Mouse (Mus musculus): Measurements from ENCODE around the gene Sobp. TPM values are rescaled to one million over a fixed set of nuclear protein-coding genes. Genes with fewer than 3 reads are reported as not detected.

The Sobp gene
- polyA plus RNA-seq, 1 experiment from 2014 or later, result 9.2 TPM

DNA sequence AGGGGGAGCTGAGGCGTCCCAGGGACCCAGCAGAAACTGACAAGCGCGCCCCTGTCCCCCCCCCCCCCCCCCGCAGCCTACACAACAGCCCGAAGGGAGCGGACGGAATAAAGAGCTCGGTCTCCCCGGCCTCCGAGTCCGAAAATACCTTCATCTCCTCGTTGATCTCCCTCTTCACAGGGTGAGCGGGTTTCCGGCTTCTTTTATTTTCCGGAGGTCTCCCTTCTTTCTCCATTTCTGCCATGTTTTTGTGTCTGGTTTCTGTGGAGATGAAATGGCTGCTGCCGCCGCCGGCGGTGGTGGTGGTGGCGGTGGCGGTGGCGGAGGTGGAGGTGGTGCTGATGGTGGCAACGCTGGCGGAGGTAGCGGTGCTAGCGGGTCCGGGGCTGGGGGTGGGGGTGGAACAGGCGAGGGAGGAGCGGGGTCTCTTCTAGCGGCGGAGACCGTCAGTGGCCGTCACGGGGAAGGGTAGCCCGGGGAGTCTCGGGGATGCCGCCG is 453 bp downstream of the Sobp start:
- under 1% methylated on average over 26 of the region's 38 CpGs for WGBS
- H3K4me2 ChIP-seq (replicated peaks), result peak overlapping the region; percentile 77
- H3K9me3 ChIP-seq, result no peaks in the 10 kb centered on the region
- peak overlapping the region; percentile 83 for H3K4me3 ChIP-seq
- H3K27ac ChIP-seq (replicated peaks), result peak overlapping the region; percentile 94
- no peaks in the 10 kb centered on the region for H3K36me3 ChIP-seq
- ATAC-seq (ENCODE audit: low FRiP score, low read depth), result peak; percentile 65
- H3K4me1 ChIP-seq, result peaks cover 39% of the 10 kb centered on the region
- peaks cover 26% of the 10 kb centered on the region for H3K27me3 ChIP-seq
- peak overlapping the region; percentile 75 for H3K9ac ChIP-seq (replicated peaks)

DNA sequence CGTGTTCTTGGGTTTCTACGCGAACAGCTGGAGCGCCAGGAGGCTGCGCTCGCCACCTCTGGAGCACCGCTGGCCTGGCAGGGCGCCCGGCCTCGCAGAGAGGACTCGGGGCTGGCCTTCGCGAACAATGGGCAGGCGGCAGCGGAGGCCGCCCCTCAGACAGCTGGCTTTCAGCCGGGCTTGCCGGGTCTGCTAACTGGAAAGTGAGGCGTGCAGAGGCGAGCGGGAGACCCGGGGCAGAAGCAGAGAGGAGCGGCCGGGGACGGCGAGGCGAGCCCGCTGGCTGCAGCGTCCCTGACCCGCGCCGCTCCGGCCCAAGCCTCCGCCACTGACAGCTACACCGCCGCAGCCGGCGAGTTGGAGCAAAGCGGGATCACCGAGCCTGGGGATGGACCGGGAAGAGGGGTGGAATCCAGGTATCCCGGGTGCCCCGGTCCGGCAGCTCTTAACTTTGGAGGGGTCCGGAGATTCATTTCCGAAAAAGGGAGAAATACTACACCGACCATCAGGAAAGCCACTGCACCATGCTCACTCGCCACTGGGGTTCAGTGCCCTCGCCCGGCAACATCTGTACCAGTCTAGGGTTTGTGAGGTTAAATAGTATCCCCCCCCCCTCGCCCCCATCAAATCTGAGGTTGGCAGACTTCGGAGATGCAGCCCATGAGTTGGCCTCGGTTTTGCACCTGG is 1.0 kb downstream of the Sobp start:
- under 1% methylated on average over 53 of the region's 53 CpGs for WGBS
- ATAC-seq (ENCODE audit: low FRiP score, low read depth), result peak; percentile 33

DNA sequence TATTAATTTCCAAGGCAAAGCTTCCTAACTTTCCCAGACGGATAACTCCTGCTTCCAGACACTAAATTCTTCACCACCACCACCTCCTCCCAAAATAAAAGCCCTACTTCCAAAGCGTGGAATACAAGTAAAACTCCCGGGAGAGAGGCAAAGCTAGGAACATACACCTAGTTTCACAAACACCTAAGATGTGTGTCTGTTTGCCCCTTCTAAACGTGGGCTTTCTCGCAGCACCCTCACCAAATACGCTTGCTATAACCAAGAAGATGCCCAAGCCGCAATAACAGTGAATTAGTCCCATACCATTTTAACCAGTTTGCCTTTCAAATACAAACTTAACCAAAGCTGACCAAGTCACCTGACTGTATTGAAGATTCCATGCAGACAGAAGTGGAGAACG is 1.8 kb downstream of the Sobp start:
- WGBS, result 2% methylated on average over 8 of the region's 8 CpGs
- peaks cover 26% of the 10 kb centered on the region for H3K27me3 ChIP-seq
- H3K9me3 ChIP-seq, result no peaks in the 10 kb centered on the region
- H3K4me3 ChIP-seq, result peak overlapping the region; percentile 83
- no peak overlapping the region for H3K27ac ChIP-seq (replicated peaks)
- H3K9ac ChIP-seq (replicated peaks), result peak overlapping the region; percentile 75
- H3K4me2 ChIP-seq (replicated peaks), result peak overlapping the region; percentile 77
- no peaks in the 10 kb centered on the region for H3K36me3 ChIP-seq
- H3K4me1 ChIP-seq, result peaks cover 39% of the 10 kb centered on the region
- no peak for ATAC-seq (ENCODE audit: low FRiP score, low read depth)

More for the DNA sequence above, 1.0 kb downstream of the Sobp start:
- H3K36me3 ChIP-seq, result no peaks in the 10 kb centered on the region
- peak overlapping the region; percentile 75 for H3K9ac ChIP-seq (replicated peaks)
- peak overlapping the region; percentile 83 for H3K4me3 ChIP-seq
- H3K4me1 ChIP-seq, result peaks cover 39% of the 10 kb centered on the region
- H3K4me2 ChIP-seq (replicated peaks), result peak overlapping the region; percentile 77
- no peaks in the 10 kb centered on the region for H3K9me3 ChIP-seq
- H3K27ac ChIP-seq (replicated peaks), result peak overlapping the region; percentile 94
- peaks cover 26% of the 10 kb centered on the region for H3K27me3 ChIP-seq

DNA sequence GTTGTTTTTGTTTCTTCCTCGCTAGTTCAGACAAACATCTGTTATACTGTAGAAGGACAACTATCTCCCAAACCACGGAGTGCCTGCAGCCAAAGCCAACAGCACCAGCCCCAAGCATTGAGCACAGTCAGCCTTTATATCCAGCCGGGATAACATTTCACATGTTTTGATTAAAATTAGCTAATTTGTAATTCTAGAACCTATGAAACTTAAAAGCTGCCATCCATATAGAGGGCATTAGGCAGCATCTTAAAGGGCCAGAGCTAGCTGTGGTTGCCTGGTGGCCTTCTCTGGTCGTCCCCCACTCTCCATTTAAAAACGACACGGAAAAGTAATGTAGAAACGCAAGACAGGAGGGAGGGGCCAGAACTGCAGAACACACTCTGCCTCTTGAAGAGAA is 2.3 kb downstream of the Sobp start:
- Histone ChIP-seq H3K4me3 (peak overlapping the region; percentile 83), H3K9me3 (no peaks in the 10 kb centered on the region), H3K27ac (replicated peaks) (no peak overlapping the region), H3K9ac (replicated peaks) (peak overlapping the region; percentile 29), H3K36me3 (no peaks in the 10 kb centered on the region), H3K4me1 (peaks cover 39% of the 10 kb centered on the region), H3K4me2 (replicated peaks) (peak overlapping the region; percentile 77), H3K27me3 (peaks cover 25% of the 10 kb centered on the region)
- ATAC-seq (ENCODE audit: low FRiP score, low read depth), result no peak
- 3% methylated on average over 7 of the region's 7 CpGs for WGBS

DNA sequence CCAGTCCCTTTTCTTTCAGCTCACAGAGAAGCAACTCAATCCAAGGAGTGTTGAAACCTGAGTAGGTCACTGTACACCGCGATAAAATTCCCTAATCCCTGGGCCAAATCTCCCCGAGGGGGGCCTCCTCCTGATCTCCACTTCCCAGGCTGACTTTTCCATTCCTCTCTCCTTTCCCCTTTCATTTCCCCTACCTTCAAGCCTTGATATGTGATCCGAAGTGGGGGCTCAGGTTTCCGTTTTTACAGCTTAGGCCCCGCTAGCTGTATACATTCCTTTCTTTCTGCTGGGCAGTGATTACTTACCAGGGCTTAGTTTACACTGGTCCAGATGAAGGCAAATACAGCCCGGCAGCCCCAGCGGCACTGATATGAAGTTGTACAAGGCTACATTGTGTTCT is 3.2 kb downstream of the Sobp start:
- Histone ChIP-seq H3K4me1 (peaks cover 39% of the 10 kb centered on the region), H3K27me3 (peaks cover 17% of the 10 kb centered on the region), H3K9me3 (no peaks in the 10 kb centered on the region), H3K4me3 (peak overlapping the region; percentile 39), H3K9ac (replicated peaks) (peak overlapping the region; percentile 44), H3K27ac (replicated peaks) (no peak overlapping the region), H3K4me2 (replicated peaks) (peak overlapping the region; percentile 77), H3K36me3 (no peaks in the 10 kb centered on the region)
- 2% methylated on average over 8 of the region's 8 CpGs for WGBS
- ATAC-seq (ENCODE audit: low FRiP score, low read depth), result no peak

DNA sequence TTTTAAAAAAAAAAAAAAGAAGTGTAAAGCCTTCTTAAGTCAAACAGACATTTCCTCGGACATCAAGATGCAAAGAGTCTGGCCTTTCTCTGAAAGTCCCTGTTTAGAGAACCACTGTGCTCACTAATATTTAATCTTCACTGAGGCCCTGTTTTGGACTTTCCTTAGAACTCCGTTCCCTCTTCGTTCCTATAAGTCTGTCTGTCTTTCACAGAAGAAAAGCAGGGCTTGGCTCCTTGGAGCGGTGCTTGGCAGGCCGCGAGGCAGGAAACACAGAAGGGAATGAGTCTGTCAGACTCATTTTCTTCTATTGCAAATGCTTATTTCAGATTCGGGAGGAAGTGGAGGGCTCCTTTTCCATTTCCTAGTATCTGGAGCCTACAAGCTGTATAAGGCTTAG is 5.5 kb downstream of the Sobp start:
- ATAC-seq (ENCODE audit: low FRiP score, low read depth), result no peak
- Histone ChIP-seq H3K4me3 (no peak overlapping the region), H3K4me1 (peaks cover 29% of the 10 kb centered on the region), H3K4me2 (replicated peaks) (no peak overlapping the region), H3K9me3 (no peaks in the 10 kb centered on the region), H3K9ac (replicated peaks) (no peak overlapping the region), H3K27me3 (peaks cover 7% of the 10 kb centered on the region), H3K36me3 (no peaks in the 10 kb centered on the region), H3K27ac (replicated peaks) (no peak overlapping the region)
- WGBS, result 74% methylated on average over 7 of the region's 7 CpGs

DNA sequence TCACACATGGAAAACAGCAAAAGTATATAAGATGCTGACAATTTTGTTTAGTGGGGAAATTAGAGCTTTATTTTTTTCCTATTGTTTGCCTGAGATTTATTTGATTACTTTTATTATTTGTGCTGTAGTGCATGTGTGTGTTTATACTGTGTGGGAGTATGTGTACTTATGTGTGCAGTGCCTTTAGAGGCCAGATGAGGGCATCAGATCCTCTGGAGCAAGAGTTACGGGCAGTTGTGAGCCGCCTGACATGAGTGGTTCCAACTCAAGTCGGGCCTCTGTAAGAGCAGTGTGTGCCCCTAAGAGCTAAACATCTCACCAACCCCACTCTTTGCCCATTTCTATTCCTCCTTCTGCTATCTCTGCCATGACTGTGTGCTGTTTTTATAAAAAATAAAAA is 7.5 kb downstream of the Sobp start:
- 94% methylated on average over 3 of the region's 3 CpGs for WGBS
- no peak overlapping the region for H3K27ac ChIP-seq (replicated peaks)
- peaks cover 7% of the 10 kb centered on the region for H3K27me3 ChIP-seq
- H3K36me3 ChIP-seq, result no peaks in the 10 kb centered on the region
- 0 out of 2 replicates have a peak, but pooled peaks cover 2% of the 10 kb centered on the region for H3K9me3 ChIP-seq
- H3K9ac ChIP-seq (replicated peaks), result no peak overlapping the region
- no peak overlapping the region for H3K4me2 ChIP-seq (replicated peaks)
- no peak for ATAC-seq (ENCODE audit: low FRiP score, low read depth)
- H3K4me3 ChIP-seq, result no peak overlapping the region
- H3K4me1 ChIP-seq, result peaks cover 16% of the 10 kb centered on the region

DNA sequence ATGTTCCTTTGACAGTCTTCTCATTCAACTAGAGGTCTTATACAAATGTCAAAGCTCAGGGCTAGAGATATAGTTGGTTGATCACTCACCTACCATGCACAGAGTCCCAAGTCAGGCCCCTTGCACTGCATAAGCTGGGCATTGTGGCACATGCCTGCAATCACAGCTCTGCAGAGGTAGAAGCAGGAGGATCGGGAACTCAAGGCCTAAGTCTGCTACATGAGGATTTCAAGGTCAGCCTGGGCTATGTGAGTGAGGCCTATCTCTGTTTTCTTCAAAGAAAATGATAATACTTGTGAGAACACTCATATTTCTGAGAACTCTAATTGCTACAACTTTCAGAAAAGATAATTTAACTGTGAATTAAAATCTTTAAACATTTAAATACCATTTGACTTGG is 8.2 kb downstream of the Sobp start:
- H3K4me1 ChIP-seq, result peaks cover 12% of the 10 kb centered on the region
- no peaks in the 10 kb centered on the region for H3K36me3 ChIP-seq
- 88% methylated on average over 1 of the region's 1 CpGs for WGBS
- H3K4me2 ChIP-seq (replicated peaks), result no peak overlapping the region
- H3K27ac ChIP-seq (replicated peaks), result no peak overlapping the region
- H3K4me3 ChIP-seq, result no peak overlapping the region
- H3K9ac ChIP-seq (replicated peaks), result no peak overlapping the region
- H3K27me3 ChIP-seq, result peaks cover 6% of the 10 kb centered on the region; the same call in 1 of the 2 replicates
- 0 out of 2 replicates have a peak, but pooled peaks cover 2% of the 10 kb centered on the region for H3K9me3 ChIP-seq
- no peak for ATAC-seq (ENCODE audit: low FRiP score, low read depth)

DNA sequence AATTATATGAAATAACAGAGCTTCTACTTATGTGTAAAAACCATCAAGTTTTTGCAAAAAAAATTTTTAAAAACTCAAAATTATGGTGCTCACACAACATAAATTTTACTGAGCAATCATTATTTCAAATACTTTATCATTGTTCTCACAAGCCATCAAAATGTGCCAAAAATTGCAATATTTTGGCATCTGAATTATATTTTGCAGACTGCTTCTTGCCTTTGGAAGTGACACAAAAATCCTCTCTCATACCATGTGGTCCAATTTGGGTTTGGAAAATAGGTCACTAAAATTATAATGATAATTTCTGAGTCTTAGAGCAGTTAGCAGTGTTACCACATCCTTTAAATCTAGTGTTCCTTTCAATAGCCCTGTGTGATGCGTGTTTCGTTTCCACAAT is 9.9 kb downstream of the Sobp start:
- H3K9me3 ChIP-seq, result 0 out of 2 replicates have a peak, but pooled peaks cover 2% of the 10 kb centered on the region
- no peak overlapping the region for H3K4me3 ChIP-seq
- no peak overlapping the region for H3K9ac ChIP-seq (replicated peaks)
- WGBS, result 90% methylated on average over 2 of the region's 2 CpGs
- no peak overlapping the region for H3K4me2 ChIP-seq (replicated peaks)
- peaks cover 5% of the 10 kb centered on the region for H3K4me1 ChIP-seq
- H3K27me3 ChIP-seq, result no peaks in the 10 kb centered on the region
- no peak for ATAC-seq (ENCODE audit: low FRiP score, low read depth)
- peaks cover 5% of the 10 kb centered on the region; the same call in 1 of the 2 replicates for H3K36me3 ChIP-seq
- H3K27ac ChIP-seq (replicated peaks), result no peak overlapping the region

DNA sequence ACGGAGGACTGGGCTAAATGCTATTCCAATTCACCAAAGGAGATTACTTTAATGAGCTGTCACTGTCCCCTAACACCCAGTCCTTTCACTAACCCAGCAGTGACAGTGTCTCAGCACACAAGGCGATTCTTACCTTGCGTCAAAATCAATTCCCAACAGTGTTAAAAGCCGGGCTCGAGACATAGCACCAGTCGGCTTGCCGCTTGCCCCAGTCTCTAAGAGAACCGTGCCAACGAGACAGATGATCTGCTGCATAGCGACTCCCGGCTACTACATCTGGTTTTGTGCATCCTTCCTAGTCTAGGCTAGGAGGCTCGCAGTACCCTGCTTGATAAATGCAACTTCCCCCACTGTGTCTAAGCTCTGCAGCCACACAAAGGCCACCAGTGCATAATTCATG is 12.0 kb downstream of the Sobp start:
- no peak overlapping the region; the same call in 1 of the 2 replicates for H3K4me3 ChIP-seq
- no peaks in the 10 kb centered on the region; the same call in 1 of the 2 replicates for H3K4me1 ChIP-seq
- peaks cover 5% of the 10 kb centered on the region; the same call in 1 of the 2 replicates for H3K36me3 ChIP-seq
- peak; percentile 4; the same call in 1 of the 2 replicates for ATAC-seq (ENCODE audit: low FRiP score, low read depth)
- H3K4me2 ChIP-seq (replicated peaks), result no peak overlapping the region
- peak overlapping the region; percentile 67 for H3K27ac ChIP-seq (replicated peaks)
- WGBS, result 66% methylated on average over 12 of the region's 12 CpGs
- no peaks in the 10 kb centered on the region for H3K27me3 ChIP-seq
- 0 out of 2 replicates have a peak, but pooled peaks cover 2% of the 10 kb centered on the region for H3K9me3 ChIP-seq
- no peak overlapping the region for H3K9ac ChIP-seq (replicated peaks)

DNA sequence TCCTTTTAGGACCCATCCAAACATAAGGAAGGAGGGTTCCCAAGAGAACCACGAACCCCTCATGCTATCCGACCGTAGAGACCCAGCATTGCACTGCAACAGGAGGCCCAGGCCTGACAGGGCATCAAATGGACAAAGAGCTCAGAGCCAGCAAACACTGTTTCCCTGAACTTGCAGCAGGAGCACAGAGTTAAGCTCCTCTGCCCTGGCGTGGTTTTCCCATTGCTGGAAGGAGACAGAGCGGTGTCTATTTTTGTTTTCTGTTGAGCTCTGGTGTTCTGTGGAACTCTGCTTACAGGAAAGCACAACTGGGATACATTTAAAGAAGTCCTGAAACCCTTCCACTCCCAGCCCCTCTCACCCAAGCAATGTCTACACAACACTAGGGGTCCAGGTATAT is 15.0 kb downstream of the Sobp start:
- H3K4me1 ChIP-seq, result peaks cover 18% of the 10 kb centered on the region
- no peak overlapping the region for H3K4me2 ChIP-seq (replicated peaks)
- WGBS, result 77% methylated on average over 5 of the region's 5 CpGs

DNA sequence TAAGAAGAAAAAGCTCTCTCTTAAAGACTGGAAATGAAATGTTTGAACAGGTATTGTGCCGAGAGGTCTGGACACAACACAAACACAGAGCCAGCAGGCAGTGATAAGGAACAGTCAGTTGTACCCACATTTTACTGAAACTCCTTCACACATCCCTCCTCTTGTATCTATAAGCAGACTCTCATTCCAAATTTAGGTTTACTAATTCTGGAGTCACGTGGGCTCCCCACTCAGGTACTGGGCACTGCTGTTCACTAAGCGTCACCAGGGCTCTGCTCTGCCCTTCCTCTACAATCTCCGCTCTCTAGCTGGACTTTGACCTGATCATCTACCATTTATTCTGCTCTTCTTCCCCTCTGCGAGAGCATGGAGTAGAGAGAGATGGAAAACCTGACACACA is 15.4 kb downstream of the Sobp start:
- no peak overlapping the region for H3K27ac ChIP-seq (replicated peaks)
- no peak for ATAC-seq (ENCODE audit: low FRiP score, low read depth)
- H3K9ac ChIP-seq (replicated peaks), result no peak overlapping the region; the same call in 1 of the 2 replicates
- H3K27me3 ChIP-seq, result no peaks in the 10 kb centered on the region
- peaks cover 22% of the 10 kb centered on the region for H3K4me1 ChIP-seq
- H3K9me3 ChIP-seq, result 0 out of 2 replicates have a peak, but pooled peaks cover 2% of the 10 kb centered on the region
- H3K36me3 ChIP-seq, result peaks cover 5% of the 10 kb centered on the region; the same call in 1 of the 2 replicates
- no peak overlapping the region for H3K4me3 ChIP-seq
- 80% methylated on average over 5 of the region's 5 CpGs for WGBS
- no peak overlapping the region for H3K4me2 ChIP-seq (replicated peaks)

More for the DNA sequence above, 15.0 kb downstream of the Sobp start:
- Histone ChIP-seq H3K27ac (replicated peaks) (no peak overlapping the region), H3K27me3 (no peaks in the 10 kb centered on the region), H3K9ac (replicated peaks) (no peak overlapping the region; the same call in 1 of the 2 replicates), H3K9me3 (0 out of 2 replicates have a peak, but pooled peaks cover 2% of the 10 kb centered on the region), H3K36me3 (peaks cover 5% of the 10 kb centered on the region; the same call in 1 of the 2 replicates), H3K4me3 (no peak overlapping the region)
- ATAC-seq (ENCODE audit: low FRiP score, low read depth), result no peak
